Mouse (Mus musculus) erythroblast, embryonic 14.5 days (primary cell): ENCODE results near the gene Gtf2e1.

Source experiments
- GATA1 ChIP-seq: IDR thresholded peaks from 2 replicates; pipeline ENCODE4 v1.6.1; 2012; ENCODE audit warnings: low read length, inconsistent platforms, mixed read lengths
- TAL1 ChIP-seq: IDR thresholded peaks from 3 replicates; pipeline ENCODE4 v1.6.1; 2012; ENCODE audit warnings: low read length, inconsistent platforms, mixed read lengths

DNA sequence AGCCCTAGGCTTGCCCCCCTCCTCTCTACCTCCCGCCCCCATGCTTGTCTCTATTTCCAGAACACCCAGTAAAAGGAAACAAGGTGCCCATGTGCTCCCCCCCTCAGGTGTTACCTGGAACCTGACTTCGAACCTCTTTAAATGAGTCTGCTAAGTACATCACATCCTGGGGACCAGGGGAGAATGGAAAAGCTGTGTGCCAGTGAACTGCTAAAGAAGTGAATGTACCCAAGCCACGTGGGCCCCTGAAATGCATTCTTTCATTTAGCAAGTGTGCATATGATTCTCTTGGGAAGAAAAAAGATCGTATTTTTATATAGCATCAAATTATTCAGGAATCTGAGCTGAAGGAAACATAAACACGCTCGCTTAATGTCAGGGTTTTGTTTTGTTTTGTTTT lies 44.2 kb upstream of the Gtf2e1 start:
- TF ChIP-seq TAL1 (no peak), GATA1 (no peak)
